Mouse (Mus musculus): ENCODE results near the gene Trim68.
"Not testable (repeated sequence)": the region's sequence is repeated elsewhere in the genome, so short reads cannot be mapped to it uniquely, and the experiment has no call there.

Trim68 gene

GRCm38 (mm10) chr7:102686944-102687501 is at the start of gene Trim68:
TSS of gene Trim68 (minus strand) at chr7:102687327.
- in situ Hi-C loops (cut with MboI; ENCODE audit: unreplicated experiment in 2 of 2), result loop anchor here in 1 of 2 experiments (25.0 kb wide), 2 partner anchors 1250 to 1500 kb away; partner anchors contain the start of genes Olfr631, Olfr632, Olfr633 and Olfr648

DNA sequence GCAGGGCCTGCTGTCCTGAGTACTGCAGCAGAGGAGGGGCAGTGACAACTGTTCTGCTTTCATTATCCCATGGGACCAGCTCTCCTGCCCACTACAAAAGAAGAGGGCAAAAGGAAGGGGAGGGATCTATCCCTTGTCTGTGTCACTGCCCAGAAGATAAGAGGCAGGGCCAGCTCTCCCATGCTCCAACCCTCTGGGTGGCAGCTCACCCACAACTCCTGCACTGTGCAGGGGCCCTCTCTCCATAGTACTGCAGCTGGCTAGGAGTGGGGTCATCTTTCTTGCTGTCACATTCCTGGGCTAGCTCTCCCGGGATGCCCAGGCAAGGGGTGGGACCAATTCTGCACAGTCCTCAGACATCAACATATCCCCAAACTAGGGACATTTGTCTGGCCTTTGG is 46.7 kb upstream of the Trim68 start:
- in situ Hi-C loops (cut with MboI; ENCODE audit: unreplicated experiment in 2 of 2), result no loop called here

- in situ Hi-C loops (cut with MboI; ENCODE audit: unreplicated experiment in 2 of 2), result no loop called here
Measured at GRCm38 (mm10) chr7:102727391-102727790, 40.3 kb upstream of the Trim68 start, which contains the start of gene Olfr559. TSS of gene Olfr559 (minus strand) at chr7:102727491.

DNA sequence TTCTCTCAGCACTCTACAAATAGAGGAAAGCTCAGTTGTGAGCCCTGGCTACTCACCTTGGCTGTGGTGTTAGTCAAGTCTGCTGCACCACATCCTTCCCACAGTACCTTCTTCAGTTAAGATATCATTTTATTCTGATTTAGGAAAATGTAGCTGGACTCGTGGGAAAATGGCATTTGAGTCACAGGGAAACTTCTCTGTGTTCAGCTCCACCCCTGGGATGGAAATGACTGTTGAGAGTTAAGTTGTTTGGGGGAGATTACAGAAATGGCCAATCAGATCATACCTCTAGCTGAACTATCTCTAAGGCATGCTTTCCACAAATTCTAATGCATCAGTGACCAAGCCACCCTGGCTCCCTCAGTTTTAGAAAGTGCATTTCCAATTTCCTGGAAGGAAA is 31.8 kb upstream of the Trim68 start, which contains the start of gene Olfr33:
Gene Olfr33, minus strand, starts transcription at position 101 of the 400 bp plus-strand sequence.
- in situ Hi-C loops (cut with MboI; ENCODE audit: unreplicated experiment in 2 of 2), result no loop called here

GRCm38 (mm10) chr7:102701915-102702314 is 14.8 kb upstream of the Trim68 start, which contains the start of gene Olfr558:
TSS of gene Olfr558 (plus strand) at chr7:102702215.
- in situ Hi-C loops (cut with MboI; ENCODE audit: unreplicated experiment in 2 of 2), result no loop called here

- in situ Hi-C loops (cut with MboI; ENCODE audit: unreplicated experiment in 2 of 2), result loop anchor here (5.0 to 25.0 kb wide), 4 partner anchors 186 to 1489 kb away; partner anchors contain the start of genes Olfr631 (in 1 of the 2), Olfr632 (in 1 of the 2), Olfr633 (in 1 of the 2) and Olfr648 (in 1 of the 2)
Measured at GRCm38 (mm10) chr7:102698461-102698860, 11.3 kb upstream of the Trim68 start.

- in situ Hi-C loops (cut with MboI; ENCODE audit: unreplicated experiment in 2 of 2), result loop anchor here (5.0 to 25.0 kb wide), 4 partner anchors 183 to 1492 kb away; partner anchors contain the start of genes Olfr631 (in 1 of the 2), Olfr632 (in 1 of the 2), Olfr633 (in 1 of the 2) and Olfr648 (in 1 of the 2)
Measured at GRCm38 (mm10) chr7:102695358-102696125, 8.4 kb upstream of the Trim68 start, which contains the start of gene Olfr557. TSS of gene Olfr557 (plus strand) at chr7:102695910.

- in situ Hi-C loops (cut with MboI; ENCODE audit: unreplicated experiment in 2 of 2), result loop anchor here in 1 of 2 experiments (25.0 kb wide), 2 partner anchors 1255 to 1505 kb away; partner anchors contain the start of genes Olfr631, Olfr632, Olfr633 and Olfr648
Measured at GRCm38 (mm10) chr7:102681916-102682315, 5.2 kb downstream of the Trim68 start.

GRCm38 (mm10) chr7:102676225-102676624 is 10.9 kb downstream of the Trim68 start:
- in situ Hi-C loops (cut with MboI; ENCODE audit: unreplicated experiment in 2 of 2), result loop anchor here in 1 of 2 experiments (25.0 kb wide), 2 partner anchors 1261 to 1511 kb away; partner anchors contain the start of genes Olfr631, Olfr632, Olfr633 and Olfr648

DNA sequence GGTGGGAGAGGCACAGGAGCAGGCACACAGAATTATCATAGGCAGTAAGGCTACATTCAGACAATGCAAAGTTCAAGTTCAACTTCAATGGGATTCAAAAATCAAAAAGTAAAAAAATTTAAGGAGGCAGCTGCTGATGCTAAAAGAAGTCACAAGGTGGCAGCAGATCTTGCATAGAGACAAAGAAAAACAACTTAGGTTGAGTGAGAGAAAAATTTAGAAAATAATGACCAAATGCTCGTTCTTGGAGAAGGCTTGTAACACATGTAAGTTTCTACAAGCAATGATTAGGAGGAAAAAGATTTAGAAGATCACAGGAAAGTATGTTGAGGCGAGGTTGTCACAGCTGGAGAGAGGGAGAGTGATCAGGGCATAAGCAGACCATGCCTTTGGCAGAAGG is 21.7 kb downstream of the Trim68 start:
- in situ Hi-C loops (cut with MboI; ENCODE audit: unreplicated experiment in 2 of 2), result no loop called here

- in situ Hi-C loops (cut with MboI; ENCODE audit: unreplicated experiment in 2 of 2), result no loop called here
Measured at GRCm38 (mm10) chr7:102664599-102664998, 22.5 kb downstream of the Trim68 start, which contains the start of gene Olfr556. TSS of gene Olfr556 (plus strand) at chr7:102664899.

GRCm38 (mm10) chr7:102658523-102658922 is 28.6 kb downstream of the Trim68 start, which contains the start of gene Olfr555:
TSS of gene Olfr555 (plus strand) at chr7:102658823.
- in situ Hi-C loops (cut with MboI; ENCODE audit: unreplicated experiment in 2 of 2), result no loop called here

DNA sequence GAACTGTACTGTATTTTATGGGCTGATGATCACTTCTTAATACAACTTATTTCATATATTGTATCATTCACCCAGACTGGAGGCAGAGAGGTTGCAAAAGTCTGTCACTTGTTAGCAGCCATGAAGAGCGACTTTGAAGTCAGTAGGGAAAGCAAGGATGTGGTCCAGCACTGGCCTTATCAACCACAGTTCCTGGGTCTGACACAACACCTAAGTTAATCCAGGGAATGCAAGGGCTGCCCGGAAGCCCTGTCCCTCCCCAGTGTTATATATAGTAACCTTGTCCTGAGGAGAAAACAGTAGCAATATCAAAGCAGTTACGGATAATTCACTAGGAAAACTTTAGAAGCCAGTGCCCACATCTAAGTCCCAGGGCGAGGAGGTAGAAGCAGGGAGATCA is 42.2 kb downstream of the Trim68 start:
- in situ Hi-C loops (cut with MboI; ENCODE audit: unreplicated experiment in 2 of 2), result not testable (repeated sequence)

GRCm38 (mm10) chr7:102638132-102638531 is 49.0 kb downstream of the Trim68 start, which contains the start of gene Olfr554:
TSS of gene Olfr554 (plus strand) at chr7:102638432.
- in situ Hi-C loops (cut with MboI; ENCODE audit: unreplicated experiment in 2 of 2), result loop anchor here (5.0 kb wide), 1 partner anchor 126 kb away; no protein-coding TSS in a partner anchor

- in situ Hi-C loops (cut with MboI; ENCODE audit: unreplicated experiment in 2 of 2), result loop anchor here (5.0 kb wide), 1 partner anchor 124 kb away; no protein-coding TSS in a partner anchor
Measured at GRCm38 (mm10) chr7:102636665-102637064, 50.5 kb downstream of the Trim68 start.

Data from v-Abl transformed pro-B cells (cell line).